Mouse (Mus musculus) 3T3-L1 (cell line): ENCODE measurements around the gene Samhd1.
A peak's percentile ranks its signal among the peaks of the same experiment; 100 is the strongest.

Source experiments
- DNase-seq: peaks from one replicate; pipeline ENCODE4 v3.0.0-alpha.2; 2015; ENCODE audit warnings: low read depth, low spot score

The Samhd1 gene

DNA sequence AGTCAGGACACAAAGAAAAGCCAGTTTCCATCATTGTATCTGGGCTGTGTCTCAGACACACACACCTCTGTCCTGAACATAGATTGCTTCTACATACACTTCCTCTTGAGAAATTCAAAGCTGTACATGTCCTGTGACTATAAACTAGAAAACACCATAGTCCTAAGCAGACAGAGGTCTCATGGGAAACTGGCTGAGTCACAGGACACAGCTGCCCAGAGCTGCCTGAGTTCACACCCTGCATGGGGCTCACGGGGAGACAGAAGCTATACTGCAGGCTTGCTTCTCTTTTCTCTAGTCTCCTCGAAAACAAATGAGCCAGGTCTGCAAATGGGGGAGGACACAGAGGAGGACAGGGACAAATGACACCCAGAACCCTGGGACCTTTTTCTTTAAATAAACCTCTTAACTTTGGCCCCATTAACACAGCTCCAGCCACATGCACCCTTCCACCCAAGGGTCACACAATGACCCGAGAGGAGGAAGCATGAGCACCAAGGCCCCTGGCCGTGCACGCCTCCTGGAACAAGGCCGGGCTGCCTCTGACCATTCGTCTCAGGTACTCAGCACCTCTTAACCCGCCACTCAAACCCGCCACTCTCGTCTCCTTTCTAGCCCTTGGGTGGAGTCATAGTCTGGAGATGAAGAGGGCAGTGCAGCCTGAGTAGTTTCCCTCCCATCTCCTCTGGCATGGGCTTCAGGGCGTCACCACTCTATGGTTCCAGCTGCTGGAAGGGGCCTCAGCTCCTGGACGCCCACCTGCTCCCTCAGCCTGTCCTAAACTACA lies 35.3 kb downstream of the Samhd1 start:
- DNase-seq = peak; percentile 52

- DNase-seq = peak; percentile 84
These were observed 39.9 kb downstream of the Samhd1 start for GRCm38 (mm10) chr2:157095005-157095755.

DNA sequence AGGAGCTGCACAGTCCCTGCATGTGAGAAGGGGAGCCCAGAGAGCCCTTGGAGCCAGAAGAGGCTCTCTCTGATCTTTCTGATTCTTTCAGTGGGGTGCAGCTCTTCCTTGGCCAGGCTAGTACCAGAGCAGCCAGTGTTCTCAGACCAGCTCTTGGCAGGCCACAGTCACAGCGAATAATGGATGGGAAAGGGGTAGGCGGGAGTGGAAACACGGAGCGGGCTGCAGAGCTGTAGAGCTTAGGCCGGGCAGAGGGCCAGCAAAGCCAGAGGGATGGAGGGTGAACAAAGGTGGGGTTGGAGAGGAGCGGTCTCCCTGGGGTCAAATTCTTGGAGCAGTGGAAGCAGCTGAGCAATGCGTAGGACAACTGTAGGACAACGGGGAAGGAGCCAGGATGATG lies 43.0 kb downstream of the Samhd1 start:
- DNase-seq = no peak

- no peak for DNase-seq
These were observed 47.3 kb downstream of the Samhd1 start for GRCm38 (mm10) chr2:157087536-157088317.

DNA sequence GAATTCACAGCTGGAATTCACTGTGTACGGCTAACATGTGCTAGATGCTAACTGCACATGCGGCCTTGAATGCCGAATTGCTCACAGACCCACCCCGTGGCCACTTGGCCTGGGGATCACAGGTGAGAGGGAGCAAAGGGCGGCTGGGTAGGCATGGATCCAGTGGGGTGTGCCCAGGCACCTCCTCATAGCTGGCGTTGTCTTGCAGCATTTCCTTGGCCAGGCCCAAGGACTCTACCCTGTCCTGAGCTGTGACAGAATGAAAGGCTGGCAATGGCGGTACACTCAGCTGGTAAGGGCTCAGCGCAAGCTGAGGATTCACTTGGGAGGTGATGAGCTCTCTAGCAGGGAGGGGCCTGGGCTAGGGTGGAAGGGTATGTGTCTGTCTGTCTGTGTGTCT lies 48.3 kb downstream of the Samhd1 start, which contains the start of gene Tldc2:
Gene Tldc2, plus strand, starts transcription at position 260 of the 400 bp plus-strand sequence.
- DNase-seq = no peak

- DNase-seq = peak; percentile 27
These were observed 50.1 kb downstream of the Samhd1 start for GRCm38 (mm10) chr2:157084831-157085585.

DNA sequence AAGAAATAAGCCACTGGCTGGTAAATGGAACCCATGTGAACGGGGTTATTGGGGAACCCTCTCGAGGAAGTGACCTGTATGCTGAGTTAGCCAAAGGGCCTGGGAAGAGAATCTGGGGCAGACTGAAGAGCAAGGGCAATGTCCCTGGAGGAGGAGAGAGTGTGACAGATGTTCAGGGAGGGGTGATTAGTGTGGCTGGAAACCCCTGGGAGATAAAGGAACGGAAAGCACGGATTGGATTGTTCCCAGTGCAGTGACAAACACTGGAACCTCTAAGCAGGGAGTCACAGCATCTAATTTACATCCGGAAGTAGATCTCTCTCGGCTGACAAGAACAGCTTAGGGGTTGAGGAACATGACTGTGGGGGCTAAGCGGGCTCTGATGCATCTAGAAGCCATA lies 53.1 kb downstream of the Samhd1 start:
- DNase-seq = no peak

GRCm38 (mm10) chr2:157081331-157081730 lies 53.7 kb downstream of the Samhd1 start:
- no peak for DNase-seq

- DNase-seq = peak; percentile 32
These were observed 55.3 kb downstream of the Samhd1 start for GRCm38 (mm10) chr2:157079701-157080180.

- peak; percentile 59 for DNase-seq
These were observed 56.0 kb downstream of the Samhd1 start, which contains the start of gene Soga1 for GRCm38 (mm10) chr2:157078793-157079700. Gene Soga1, minus strand, starts transcription at chr2:157079254.

GRCm38 (mm10) chr2:157078059-157078792 lies 56.8 kb downstream of the Samhd1 start:
- DNase-seq = no peak

DNA sequence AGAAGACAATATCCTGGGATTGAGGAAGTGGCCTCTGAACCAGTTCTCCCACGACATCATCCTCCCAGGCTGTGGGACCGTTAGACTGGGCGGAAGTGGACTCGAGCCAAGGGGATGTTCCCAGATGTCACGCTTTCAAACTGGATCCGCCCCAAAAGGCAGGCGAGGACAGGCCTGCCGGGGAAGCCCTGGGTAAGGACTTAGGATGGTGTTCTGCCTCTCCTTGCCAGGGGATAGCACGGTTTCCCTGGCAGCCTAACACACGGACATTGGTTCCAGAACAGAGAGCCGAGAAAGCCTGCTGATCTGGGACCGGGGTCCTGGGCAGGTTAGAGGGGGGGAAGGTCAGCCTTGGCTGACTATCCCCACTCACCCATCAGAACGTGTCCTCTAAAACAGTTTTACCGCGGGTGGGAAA lies 57.4 kb downstream of the Samhd1 start:
- peak; percentile 92 for DNase-seq

DNA sequence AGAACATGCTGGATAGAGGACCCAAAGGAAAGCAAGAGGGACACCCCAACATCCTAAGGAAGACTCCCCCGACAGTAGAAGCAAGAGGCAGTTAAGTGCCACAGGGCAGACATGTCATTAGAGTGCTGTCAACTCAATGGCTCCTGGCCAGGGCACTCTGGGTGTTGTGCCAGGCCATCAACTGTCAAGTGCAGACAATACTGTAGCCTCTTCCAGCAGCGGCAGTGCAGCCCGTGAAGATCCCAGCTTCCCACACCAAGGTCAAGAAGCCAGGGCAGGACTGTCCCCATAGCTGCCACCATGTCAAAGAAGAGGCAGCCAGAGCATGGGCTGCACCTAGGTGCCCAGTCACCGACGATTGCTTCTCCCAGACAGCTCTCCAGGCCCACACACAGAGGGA lies 57.9 kb downstream of the Samhd1 start:
- peak; percentile 51 for DNase-seq

DNA sequence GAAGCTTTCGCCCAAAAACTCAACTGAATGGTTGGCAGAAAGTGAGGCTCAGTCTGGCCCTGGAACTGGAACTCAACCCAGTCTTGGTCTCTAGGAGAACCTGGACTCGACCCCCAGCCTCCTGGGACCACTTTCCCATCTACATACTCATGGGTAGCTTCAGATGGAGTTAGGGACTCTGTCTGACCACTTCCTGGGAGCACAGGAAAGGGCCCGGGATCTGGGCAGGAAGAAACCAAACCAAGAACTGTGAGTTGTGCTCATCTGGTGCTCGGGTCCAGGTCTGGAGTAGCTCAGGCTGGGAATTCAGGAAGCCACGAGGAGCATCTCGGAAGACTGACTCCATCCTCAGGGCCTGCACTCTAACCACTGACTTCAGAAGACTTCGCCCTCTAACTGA lies 58.5 kb downstream of the Samhd1 start:
- DNase-seq = no peak

DNA sequence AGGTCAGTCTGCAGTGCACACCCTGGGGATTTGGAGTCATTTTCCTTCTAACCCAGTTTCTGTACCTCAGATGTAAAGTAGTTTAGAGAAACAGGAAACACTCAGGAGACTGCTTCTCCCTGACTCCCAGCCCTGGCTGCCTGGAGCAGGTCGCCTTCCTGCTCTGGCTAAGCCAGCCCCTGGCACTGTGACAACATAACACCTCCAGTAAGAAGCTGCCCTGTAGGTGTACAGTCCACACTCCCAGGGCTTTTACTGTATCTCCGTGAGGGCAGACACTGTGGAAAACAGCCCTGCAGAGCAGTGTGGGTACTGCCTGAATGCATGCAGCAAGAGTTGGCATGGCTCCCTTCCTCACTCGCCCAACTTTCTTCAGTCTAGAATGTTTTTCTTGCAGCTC lies 59.4 kb downstream of the Samhd1 start:
- peak; percentile 36 for DNase-seq

DNA sequence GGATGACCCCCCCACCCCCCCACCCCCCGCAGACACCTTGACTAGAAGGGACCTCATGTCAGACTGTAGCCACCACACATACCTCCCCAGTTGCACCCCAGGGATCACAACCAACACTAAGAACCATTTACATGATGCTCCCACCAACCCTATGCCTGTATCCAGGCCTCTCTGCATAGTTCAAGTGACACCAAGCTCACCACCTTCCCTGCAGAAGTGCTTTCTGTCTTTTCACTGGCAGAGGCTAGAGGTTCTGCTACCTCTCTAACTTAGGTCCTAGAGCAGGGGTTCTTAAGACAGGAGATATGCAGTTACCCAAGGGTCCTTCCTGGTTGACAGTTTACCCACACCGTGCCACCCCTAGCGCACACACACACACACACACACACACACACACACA lies 59.8 kb downstream of the Samhd1 start:
- DNase-seq = no peak

GRCm38 (mm10) chr2:157074772-157075171 lies 60.3 kb downstream of the Samhd1 start:
- peak; percentile 14 for DNase-seq

DNA sequence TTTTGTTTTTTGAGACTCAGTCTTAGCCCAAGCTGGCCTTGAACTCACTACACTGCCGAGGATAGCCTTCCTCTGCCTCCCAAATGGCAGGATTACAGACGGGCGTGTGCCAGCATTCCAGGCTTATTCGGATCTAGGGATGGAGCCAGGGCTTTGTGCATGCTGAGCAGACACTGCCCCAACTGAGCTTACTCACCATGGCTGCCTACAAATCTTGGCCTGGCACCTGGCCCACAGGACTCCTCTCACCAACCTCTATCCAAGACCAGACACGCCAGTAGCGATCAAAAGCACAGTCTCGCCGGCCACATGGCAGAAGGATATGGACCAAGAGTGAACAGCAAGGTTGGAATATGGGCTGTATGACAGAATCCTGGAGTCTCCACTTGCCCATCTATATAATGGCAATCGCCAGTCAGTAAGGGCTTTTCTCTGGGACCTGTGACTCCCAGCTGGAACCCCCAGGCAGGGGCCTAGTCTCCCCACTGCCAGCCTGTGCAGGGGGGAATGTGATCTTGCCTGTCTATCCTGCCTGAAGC lies 60.8 kb downstream of the Samhd1 start:
- DNase-seq = peak; percentile 82
